Mouse (Mus musculus) adrenal gland, postnatal 25 days (tissue): Measurements from ENCODE around the gene Tmem126b. TPM values are rescaled to one million over a fixed set of nuclear protein-coding genes. Genes with fewer than 3 reads are reported as not detected.

Source experiments
- DNase-seq: peaks from one replicate; pipeline ENCODE4 v3.0.0; 2021; ENCODE audit warnings: mixed read lengths
- long read RNA-seq: library from polyadenylated mRNA; stranded (forward); transcript quantifications from one replicate; pipeline ENCODE4 v2.0.0, GENCODE M21; 2021
- total RNA-seq: library from RNA; stranded (reverse); gene quantifications from 2 replicates; pipeline ENCODE4 v1.2.3, GENCODE M21; 2021

Gene Tmem126b
- total RNA-seq: 23.2 and 23.6 TPM in 2 replicates
- long read RNA-seq, transcript Tmem126b-201 (5 exons, 2,259 nt): major isoform, 28 of 34 reads
- long read RNA-seq, partial matches to known transcripts: 1 of 34 reads
- long read RNA-seq, other reads (novel, unspliced or antisense): 5 of 34 reads

- peak; percentile 99 for DNase-seq
These were observed at the start of gene Tmem126b for GRCm38 (mm10) chr7:90475793-90476312. Gene Tmem126b, minus strand, starts transcription at chr7:90476001.

- DNase-seq: no peak
These were observed 36.5 kb upstream of the Tmem126b start for GRCm38 (mm10) chr7:90512293-90512692.

- no peak for DNase-seq
These were observed 32.3 kb upstream of the Tmem126b start for GRCm38 (mm10) chr7:90508124-90508523.

GRCm38 (mm10) chr7:90482607-90483006 lies 6.8 kb upstream of the Tmem126b start:
- DNase-seq: no peak

- DNase-seq: no peak
These were observed 778 bp upstream of the Tmem126b start, which contains the start of gene Dlg2 for GRCm38 (mm10) chr7:90476313-90477245. Gene Dlg2, plus strand, starts transcription at chr7:90476672.

- DNase-seq: no peak
These were observed 2.3 kb downstream of the Tmem126b start for GRCm38 (mm10) chr7:90473511-90473910.

GRCm38 (mm10) chr7:90461441-90461840 lies 14.4 kb downstream of the Tmem126b start:
- no peak for DNase-seq

GRCm38 (mm10) chr7:90460930-90461329 lies 14.9 kb downstream of the Tmem126b start:
- peak; percentile 28 for DNase-seq

GRCm38 (mm10) chr7:90460330-90460729 lies 15.5 kb downstream of the Tmem126b start:
- DNase-seq: no peak

GRCm38 (mm10) chr7:90457517-90457916 lies 18.3 kb downstream of the Tmem126b start:
- DNase-seq: peak; percentile 10

GRCm38 (mm10) chr7:90456845-90457468 lies 18.8 kb downstream of the Tmem126b start, which contains the start of gene Tmem126a:
Gene Tmem126a, minus strand, starts transcription at chr7:90457229.
- peak; percentile 86 for DNase-seq

- no peak for DNase-seq
These were observed 19.5 kb downstream of the Tmem126b start for GRCm38 (mm10) chr7:90456149-90456844.

- no peak for DNase-seq
These were observed 31.6 kb downstream of the Tmem126b start for GRCm38 (mm10) chr7:90444206-90444605.

- DNase-seq: peak; percentile 74
These were observed 32.4 kb downstream of the Tmem126b start for GRCm38 (mm10) chr7:90443101-90444091.

- peak; percentile 95 for DNase-seq
These were observed 33.2 kb downstream of the Tmem126b start, which contains the start of gene Crebzf for GRCm38 (mm10) chr7:90442518-90443080. Gene Crebzf, plus strand, starts transcription at chr7:90442729.

- DNase-seq: no peak
These were observed 33.7 kb downstream of the Tmem126b start for GRCm38 (mm10) chr7:90442070-90442469.

- no peak for DNase-seq
These were observed 35.8 kb downstream of the Tmem126b start for GRCm38 (mm10) chr7:90440044-90440443.

- DNase-seq: no peak
These were observed 43.6 kb downstream of the Tmem126b start for GRCm38 (mm10) chr7:90432221-90432620.

- DNase-seq: no peak
These were observed 48.8 kb downstream of the Tmem126b start for GRCm38 (mm10) chr7:90427006-90427405.
